Mouse (Mus musculus): Measurements from ENCODE around the gene Pnrc2. TPM values are rescaled to one million over a fixed set of nuclear protein-coding genes. Genes with fewer than 3 reads are reported as not detected.
A peak's percentile ranks its signal among the peaks of the same experiment; 100 is the strongest.

Gene Pnrc2
- total and polyA plus RNA-seq, 3 experiments, result 7.9 to 264 (median 197) TPM

DNA sequence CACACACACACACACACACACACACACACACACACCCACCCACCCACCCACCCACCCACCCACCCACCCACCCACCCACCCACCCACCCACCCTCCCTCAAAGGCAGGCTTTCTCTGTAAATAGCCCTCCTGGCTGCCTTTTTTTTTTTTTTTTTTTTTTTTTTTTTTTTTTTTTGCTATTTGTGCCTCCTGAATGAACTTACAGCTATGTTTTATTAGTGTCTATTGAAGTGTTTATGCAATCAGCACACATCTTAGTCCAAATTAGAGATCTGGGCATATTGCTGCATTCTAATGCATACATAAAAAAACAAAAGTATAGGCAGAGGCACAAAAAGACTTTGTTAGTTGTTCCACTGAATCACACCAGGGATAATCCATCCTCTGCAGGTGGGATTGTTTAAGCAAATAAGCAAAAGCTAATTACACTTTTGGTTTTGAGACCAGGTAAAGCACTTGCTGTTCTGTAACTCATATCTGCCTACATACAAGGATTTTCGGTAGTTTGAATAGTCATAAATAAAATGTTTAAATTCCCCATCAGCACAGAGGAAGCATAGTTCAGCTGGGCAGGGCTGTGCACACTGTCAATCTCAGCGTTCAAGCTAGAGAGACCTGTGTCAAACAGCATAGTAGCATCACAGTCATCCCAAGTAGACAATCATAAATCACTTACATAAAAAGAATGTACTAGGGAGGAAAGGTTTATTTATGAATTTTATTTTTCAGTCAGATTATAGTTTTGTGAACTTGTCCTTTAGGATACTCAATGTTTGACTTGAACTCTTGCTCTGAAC, 3.2 kb downstream of the Pnrc2 start:
- no peak for DNase-seq (ENCODE audit: low spot score)
- Histone ChIP-seq H3K36me3 (replicated peaks) (peaks cover 39% of the 10 kb centered on the region), H3K27me3 (ENCODE audit: insufficient read depth, low read length) (no peaks in the 10 kb centered on the region), H3K9me3 (replicated peaks) (no peaks in the 10 kb centered on the region), H3K4me3 (ENCODE audit: low read depth, low read length) (no peak overlapping the region; the same call in 1 of the 2 replicates), H3K4me1 (ENCODE audit: insufficient read depth, low read depth, low read length) (peaks cover 43% of the 10 kb centered on the region)
- no peak for ATAC-seq (ENCODE audit: extremely low read depth, insufficient number of reproducible peaks, low FRiP score, poor library complexity, severe bottlenecking)
- TF ChIP-seq CTCF (IDR thresholded peaks at IDR 0.05; ENCODE audit: low read depth, low read length), result no peak
- TF ChIP-seq GATA1 (IDR thresholded peaks at IDR 0.05; ENCODE audit: borderline replicate concordance, low read length), result no peak
- TF ChIP-seq POLR2AphosphoS5 (IDR thresholded peaks at IDR 0.05; ENCODE audit: insufficient replicate concordance, low read depth, low read length), result no peak; the same call in 1 of the 2 replicates

DNA sequence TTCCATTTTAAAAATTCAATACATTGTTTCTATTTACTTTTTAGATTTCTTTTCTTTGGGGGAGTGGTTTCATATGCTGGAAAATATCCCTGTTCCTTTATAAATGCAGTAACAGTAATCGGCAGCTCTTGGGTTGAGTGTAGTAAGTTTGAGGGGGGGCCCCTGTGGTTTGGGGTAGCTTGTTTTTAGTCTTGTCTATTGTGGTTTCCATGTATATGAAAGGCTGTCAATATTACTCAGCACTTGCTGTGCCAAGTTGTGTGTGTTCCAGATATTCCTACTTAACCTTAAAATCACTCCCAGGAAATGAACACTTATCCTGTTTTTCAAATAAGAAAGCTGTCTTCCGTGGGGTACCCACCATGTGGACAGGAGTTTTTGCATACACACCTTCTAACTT, 4.7 kb downstream of the Pnrc2 start:
- H3K9me3 ChIP-seq (replicated peaks), result no peaks in the 10 kb centered on the region
- H3K36me3 ChIP-seq (replicated peaks), result peaks cover 31% of the 10 kb centered on the region
- no peak for ATAC-seq (ENCODE audit: extremely low read depth, insufficient number of reproducible peaks, low FRiP score, poor library complexity, severe bottlenecking)
- H3K4me1 ChIP-seq (ENCODE audit: insufficient read depth, low read depth, low read length), result peaks cover 29% of the 10 kb centered on the region
- DNase-seq (ENCODE audit: low spot score), result no peak
- TF ChIP-seq POLR2AphosphoS5 (IDR thresholded peaks at IDR 0.05; ENCODE audit: insufficient replicate concordance, low read depth, low read length) (no peak), GATA1 (IDR thresholded peaks at IDR 0.05; ENCODE audit: borderline replicate concordance, low read length) (no peak), TAL1 (conservative IDR thresholded peaks at IDR 0.05; ENCODE audit: low read depth, low read length) (no peak), CTCF (IDR thresholded peaks at IDR 0.05; ENCODE audit: low read depth, low read length) (no peak), GATA2 (IDR thresholded peaks at IDR 0.05; ENCODE audit: borderline replicate concordance, low read depth, low read length) (no peak)
- no peak overlapping the region for H3K4me3 ChIP-seq (ENCODE audit: low read depth, low read length)
- H3K27me3 ChIP-seq (ENCODE audit: insufficient read depth, low read length), result no peaks in the 10 kb centered on the region

GRCm38 (mm10) chr4:135857597-135858186, 16.0 kb downstream of the Pnrc2 start:
- peaks cover 39% of the 10 kb centered on the region for H3K36me3 ChIP-seq (replicated peaks)
- peak overlapping the region; percentile 93 for H3K4me3 ChIP-seq (ENCODE audit: low read depth, low read length)
- TF ChIP-seq CTCF (IDR thresholded peaks at IDR 0.05; ENCODE audit: low read depth, low read length) (no peak), GATA1 (IDR thresholded peaks at IDR 0.05; ENCODE audit: borderline replicate concordance, low read length) (no peak), GATA2 (IDR thresholded peaks at IDR 0.05; ENCODE audit: borderline replicate concordance, low read depth, low read length) (no peak), POLR2AphosphoS5 (IDR thresholded peaks at IDR 0.05; ENCODE audit: insufficient replicate concordance, low read depth, low read length) (no peak), TAL1 (conservative IDR thresholded peaks at IDR 0.05; ENCODE audit: low read depth, low read length) (no peak)
- H3K4me1 ChIP-seq (ENCODE audit: insufficient read depth, low read depth, low read length), result peaks cover 46% of the 10 kb centered on the region
- no peaks in the 10 kb centered on the region for H3K9me3 ChIP-seq (replicated peaks)
- no peak for DNase-seq (ENCODE audit: low spot score)
- no peaks in the 10 kb centered on the region for H3K27me3 ChIP-seq (ENCODE audit: insufficient read depth, low read length)
- no peak for ATAC-seq (ENCODE audit: extremely low read depth, insufficient number of reproducible peaks, low FRiP score, poor library complexity, severe bottlenecking)

- Histone ChIP-seq H3K4me1 (ENCODE audit: insufficient read depth, low read depth, low read length) (peaks cover 49% of the 10 kb centered on the region), H3K4me3 (ENCODE audit: low read depth, low read length) (peak overlapping the region; percentile 93), H3K27me3 (ENCODE audit: insufficient read depth, low read length) (peaks cover 10% of the 10 kb centered on the region), H3K36me3 (replicated peaks) (peaks cover 26% of the 10 kb centered on the region), H3K9me3 (replicated peaks) (no peaks in the 10 kb centered on the region)
- peak; percentile 75 for DNase-seq (ENCODE audit: low spot score)
- no peak for ATAC-seq (ENCODE audit: extremely low read depth, insufficient number of reproducible peaks, low FRiP score, poor library complexity, severe bottlenecking)
- TF ChIP-seq GATA2 (IDR thresholded peaks at IDR 0.05; ENCODE audit: borderline replicate concordance, low read depth, low read length), result no peak
- no peak for TF ChIP-seq POLR2AphosphoS5 (IDR thresholded peaks at IDR 0.05; ENCODE audit: insufficient replicate concordance, low read depth, low read length)
- no peak for TF ChIP-seq TAL1 (conservative IDR thresholded peaks at IDR 0.05; ENCODE audit: low read depth, low read length)
- TF ChIP-seq CTCF (IDR thresholded peaks at IDR 0.05; ENCODE audit: low read depth, low read length), result no peak
- no peak for TF ChIP-seq GATA1 (IDR thresholded peaks at IDR 0.05; ENCODE audit: borderline replicate concordance, low read length)
These were observed 17.2 kb downstream of the Pnrc2 start for GRCm38 (mm10) chr4:135856223-135857091.

- DNase-seq (ENCODE audit: low spot score), result peak; percentile 98
- peaks cover 21% of the 10 kb centered on the region for H3K36me3 ChIP-seq (replicated peaks)
- peak within 1 kb of the TSS; percentile 93 for H3K4me3 ChIP-seq (ENCODE audit: low read depth, low read length)
- H3K4me1 ChIP-seq (ENCODE audit: insufficient read depth, low read depth, low read length), result peaks cover 44% of the 10 kb centered on the region
- peaks cover 17% of the 10 kb centered on the region for H3K27me3 ChIP-seq (ENCODE audit: insufficient read depth, low read length)
- TF ChIP-seq GATA1 (IDR thresholded peaks at IDR 0.05; ENCODE audit: borderline replicate concordance, low read length) (no peak), TAL1 (conservative IDR thresholded peaks at IDR 0.05; ENCODE audit: low read depth, low read length) (no peak), GATA2 (IDR thresholded peaks at IDR 0.05; ENCODE audit: borderline replicate concordance, low read depth, low read length) (no peak), CTCF (IDR thresholded peaks at IDR 0.05; ENCODE audit: low read depth, low read length) (no peak), POLR2AphosphoS5 (IDR thresholded peaks at IDR 0.05; ENCODE audit: insufficient replicate concordance, low read depth, low read length) (no peak)
- peak; percentile 69 for ATAC-seq (ENCODE audit: extremely low read depth, insufficient number of reproducible peaks, low FRiP score, poor library complexity, severe bottlenecking)
- no peaks in the 10 kb centered on the region for H3K9me3 ChIP-seq (replicated peaks)
These were observed 18.0 kb downstream of the Pnrc2 start, which contains the start of gene Srsf10 for GRCm38 (mm10) chr4:135855536-135856222. Gene Srsf10 (plus strand): TSS chr4:135855747.
